Mouse (Mus musculus): ENCODE results near the gene Slc38a6. TPM values are rescaled to one million over a fixed set of nuclear protein-coding genes. Genes with fewer than 3 reads are reported as not detected.
A peak's percentile ranks its signal among the peaks of the same experiment; 100 is the strongest.

Gene Slc38a6
- polyA plus RNA-seq, 1 experiment: 15.1 TPM

GRCm38 (mm10) chr12:73344300-73344699 is 57.7 kb downstream of the Slc38a6 start:
- no peak overlapping the region for H3K4me3 ChIP-seq (ENCODE audit: insufficient read depth, low read depth, low read length)
- H3K36me3 ChIP-seq (ENCODE audit: control insufficient read depth, insufficient read depth, low read length): no peaks in the 10 kb centered on the region; the same call in 1 of the 2 replicates
- WGBS: 95% methylated on average over 4 of the region's 4 CpGs
- peaks cover 6% of the 10 kb centered on the region; the same call in 1 of the 2 replicates for H3K4me1 ChIP-seq (ENCODE audit: control insufficient read depth, insufficient read depth, low read length)
- no peaks in the 10 kb centered on the region for H3K27me3 ChIP-seq (replicated peaks; ENCODE audit: control insufficient read depth, insufficient read depth, low read length)
- no peak overlapping the region for H3K27ac ChIP-seq (ENCODE audit: insufficient read depth, low read depth, low read length)
- DNase-seq: no peak
- no peak for TF ChIP-seq CTCF (conservative IDR thresholded peaks at IDR 0.05; ENCODE audit: insufficient read depth, insufficient read length, low read depth, low read length)
- TF ChIP-seq POLR2A (IDR thresholded peaks at IDR 0.05; ENCODE audit: low read depth, low read length): no peak

GRCm38 (mm10) chr12:73345157-73345556 is 58.6 kb downstream of the Slc38a6 start:
- TF ChIP-seq CTCF (conservative IDR thresholded peaks at IDR 0.05; ENCODE audit: insufficient read depth, insufficient read length, low read depth, low read length): no peak
- no peak for TF ChIP-seq POLR2A (IDR thresholded peaks at IDR 0.05; ENCODE audit: low read depth, low read length)
- DNase-seq: peak; percentile 54
- 59% methylated on average over 12 of the region's 12 CpGs for WGBS
- Histone ChIP-seq H3K27me3 (replicated peaks; ENCODE audit: control insufficient read depth, insufficient read depth, low read length) (no peaks in the 10 kb centered on the region), H3K27ac (ENCODE audit: insufficient read depth, low read depth, low read length) (0 out of 2 replicates have a peak overlapping the region, but pooled peaks have one; percentile 22), H3K4me3 (ENCODE audit: insufficient read depth, low read depth, low read length) (no peak overlapping the region), H3K36me3 (ENCODE audit: control insufficient read depth, insufficient read depth, low read length) (no peaks in the 10 kb centered on the region; the same call in 1 of the 2 replicates), H3K4me1 (ENCODE audit: control insufficient read depth, insufficient read depth, low read length) (peaks cover 6% of the 10 kb centered on the region; the same call in 1 of the 2 replicates)

- Histone ChIP-seq H3K27me3 (replicated peaks; ENCODE audit: control insufficient read depth, insufficient read depth, low read length) (no peaks in the 10 kb centered on the region), H3K4me1 (ENCODE audit: control insufficient read depth, insufficient read depth, low read length) (peaks cover 3% of the 10 kb centered on the region; the same call in 1 of the 2 replicates), H3K4me3 (ENCODE audit: insufficient read depth, low read depth, low read length) (no peak overlapping the region), H3K27ac (ENCODE audit: insufficient read depth, low read depth, low read length) (no peak overlapping the region), H3K36me3 (ENCODE audit: control insufficient read depth, insufficient read depth, low read length) (no peaks in the 10 kb centered on the region; the same call in 1 of the 2 replicates)
- TF ChIP-seq CTCF (conservative IDR thresholded peaks at IDR 0.05; ENCODE audit: insufficient read depth, insufficient read length, low read depth, low read length) (no peak), POLR2A (IDR thresholded peaks at IDR 0.05; ENCODE audit: low read depth, low read length) (no peak)
- no peak for DNase-seq
- WGBS: 91% methylated on average over 7 of the region's 7 CpGs
These were observed 60.6 kb downstream of the Slc38a6 start for GRCm38 (mm10) chr12:73347202-73347601.

GRCm38 (mm10) chr12:73350466-73350865 is 63.9 kb downstream of the Slc38a6 start:
- Histone ChIP-seq H3K4me3 (ENCODE audit: insufficient read depth, low read depth, low read length) (no peak overlapping the region), H3K36me3 (ENCODE audit: control insufficient read depth, insufficient read depth, low read length) (no peaks in the 10 kb centered on the region), H3K27ac (ENCODE audit: insufficient read depth, low read depth, low read length) (no peak overlapping the region; the same call in 1 of the 2 replicates), H3K27me3 (replicated peaks; ENCODE audit: control insufficient read depth, insufficient read depth, low read length) (no peaks in the 10 kb centered on the region), H3K4me1 (ENCODE audit: control insufficient read depth, insufficient read depth, low read length) (0 out of 2 replicates have a peak, but pooled peaks cover 4% of the 10 kb centered on the region)
- no peak for DNase-seq
- 75% methylated on average over 7 of the region's 7 CpGs for WGBS
- TF ChIP-seq POLR2A (IDR thresholded peaks at IDR 0.05; ENCODE audit: low read depth, low read length) (no peak), CTCF (conservative IDR thresholded peaks at IDR 0.05; ENCODE audit: insufficient read depth, insufficient read length, low read depth, low read length) (no peak)

GRCm38 (mm10) chr12:73350982-73351381 is 64.4 kb downstream of the Slc38a6 start:
- H3K36me3 ChIP-seq (ENCODE audit: control insufficient read depth, insufficient read depth, low read length): no peaks in the 10 kb centered on the region
- WGBS: 45% methylated on average over 9 of the region's 9 CpGs
- no peak for TF ChIP-seq CTCF (conservative IDR thresholded peaks at IDR 0.05; ENCODE audit: insufficient read depth, insufficient read length, low read depth, low read length)
- no peak for TF ChIP-seq POLR2A (IDR thresholded peaks at IDR 0.05; ENCODE audit: low read depth, low read length)
- no peak overlapping the region for H3K4me3 ChIP-seq (ENCODE audit: insufficient read depth, low read depth, low read length)
- DNase-seq: peak; percentile 22
- H3K4me1 ChIP-seq (ENCODE audit: control insufficient read depth, insufficient read depth, low read length): 0 out of 2 replicates have a peak, but pooled peaks cover 4% of the 10 kb centered on the region
- H3K27ac ChIP-seq (ENCODE audit: insufficient read depth, low read depth, low read length): peak overlapping the region; percentile 55; the same call in 1 of the 2 replicates
- H3K27me3 ChIP-seq (replicated peaks; ENCODE audit: control insufficient read depth, insufficient read depth, low read length): no peaks in the 10 kb centered on the region

GRCm38 (mm10) chr12:73351746-73352145 is 65.2 kb downstream of the Slc38a6 start:
- Histone ChIP-seq H3K4me3 (ENCODE audit: insufficient read depth, low read depth, low read length) (no peak overlapping the region), H3K27me3 (replicated peaks; ENCODE audit: control insufficient read depth, insufficient read depth, low read length) (no peaks in the 10 kb centered on the region), H3K27ac (ENCODE audit: insufficient read depth, low read depth, low read length) (no peak overlapping the region), H3K4me1 (ENCODE audit: control insufficient read depth, insufficient read depth, low read length) (0 out of 2 replicates have a peak, but pooled peaks cover 4% of the 10 kb centered on the region), H3K36me3 (ENCODE audit: control insufficient read depth, insufficient read depth, low read length) (no peaks in the 10 kb centered on the region)
- WGBS: 67% methylated on average over 14 of the region's 14 CpGs
- DNase-seq: no peak
- TF ChIP-seq POLR2A (IDR thresholded peaks at IDR 0.05; ENCODE audit: low read depth, low read length): no peak
- TF ChIP-seq CTCF (conservative IDR thresholded peaks at IDR 0.05; ENCODE audit: insufficient read depth, insufficient read length, low read depth, low read length): no peak

- 51% methylated on average over 5 of the region's 5 CpGs for WGBS
- TF ChIP-seq CTCF (conservative IDR thresholded peaks at IDR 0.05; ENCODE audit: insufficient read depth, insufficient read length, low read depth, low read length): no peak
- TF ChIP-seq POLR2A (IDR thresholded peaks at IDR 0.05; ENCODE audit: low read depth, low read length): no peak
- Histone ChIP-seq H3K4me1 (ENCODE audit: control insufficient read depth, insufficient read depth, low read length) (0 out of 2 replicates have a peak, but pooled peaks cover 4% of the 10 kb centered on the region), H3K4me3 (ENCODE audit: insufficient read depth, low read depth, low read length) (no peak overlapping the region), H3K36me3 (ENCODE audit: control insufficient read depth, insufficient read depth, low read length) (no peaks in the 10 kb centered on the region), H3K27ac (ENCODE audit: insufficient read depth, low read depth, low read length) (no peak overlapping the region), H3K27me3 (replicated peaks; ENCODE audit: control insufficient read depth, insufficient read depth, low read length) (no peaks in the 10 kb centered on the region)
- peak; percentile 91 for DNase-seq
These were observed 66.8 kb downstream of the Slc38a6 start for GRCm38 (mm10) chr12:73353362-73353761.

Data from kidney, adult 2 months (tissue).